Mouse (Mus musculus) intestine, embryonic 15.5 days (tissue): ENCODE measurements around the gene Tnfsfm13. TPM values are rescaled to one million over a fixed set of nuclear protein-coding genes. Genes with fewer than 3 reads are reported as not detected.
A peak's percentile ranks its signal among the peaks of the same experiment; 100 is the strongest.
"Not testable (repeated sequence)": the region's sequence is repeated elsewhere in the genome, so short reads cannot be mapped to it uniquely, and the experiment has no call there.

Experiments
- ATAC-seq: fragments of 200-750 bp; cut with Nextera tagmentation; 2 replicates; pipeline ENCODE4 v1.8.0; 2017; ENCODE audit warnings: moderate TSS enrichment, moderate library complexity
- H3K27ac ChIP-seq: fragments of 300-500 bp; sonication (generic); 2 replicates; pipeline ENCODE4 v1.5.1; 2015; ENCODE audit warnings: mild to moderate bottlenecking, inconsistent platforms
- H3K27me3 ChIP-seq: fragments of 300-500 bp; sonication (generic); replicated peaks from 2 replicates; pipeline ENCODE4 v1.6.1; 2015; ENCODE audit warnings: inconsistent platforms
- H3K36me3 ChIP-seq: fragments of 300-500 bp; sonication (generic); 2 replicates; pipeline ENCODE4 v1.6.1; 2015; ENCODE audit warnings: inconsistent platforms
- H3K4me1 ChIP-seq: fragments of 300-500 bp; sonication (generic); replicated peaks from 2 replicates; pipeline ENCODE4 v1.6.1; 2015; ENCODE audit warnings: inconsistent platforms
- H3K4me2 ChIP-seq: fragments of 300-500 bp; sonication (generic); replicated peaks from 2 replicates; pipeline ENCODE4 v1.6.1; 2015; ENCODE audit warnings: mild to moderate bottlenecking, inconsistent platforms
- H3K4me3 ChIP-seq: fragments of 300-500 bp; sonication (generic); replicated peaks from 2 replicates; pipeline ENCODE4 v1.5.1; 2015; ENCODE audit warnings: inconsistent platforms
- H3K9ac ChIP-seq: fragments of 300-500 bp; sonication (generic); 2 replicates; pipeline ENCODE4 v1.6.1; 2015; ENCODE audit warnings: inconsistent platforms
- H3K9me3 ChIP-seq: fragments of 300-500 bp; sonication (generic); 2 replicates; pipeline ENCODE4 v1.6.1; 2016; ENCODE audit warnings: inconsistent platforms
- WGBS: fragments of 180-500 bp; shearing (Covaris S2); methylation state at CpG from one replicate; pipeline ENCODE4 v1.1.7; 2015; 5-methylcytosine and 5-hydroxymethylcytosine counted together
- polyA plus RNA-seq: library from polyadenylated mRNA; unstranded; fragments of >200 nt; fragmentation: Nextera tagmentation; extraction: Ambion mirVana; gene quantifications from 2 replicates; pipeline ENCODE4 v1.2.1, GENCODE M21; 2015

Tnfsfm13 gene
- polyA plus RNA-seq, 1 experiment from 2014 or later: 2.6 TPM

- H3K4me3 ChIP-seq, H3K4me2 ChIP-seq, H3K27me3 ChIP-seq, H3K36me3 ChIP-seq, ATAC-seq, H3K4me1 ChIP-seq, H3K9ac ChIP-seq, H3K27ac ChIP-seq, H3K9me3 ChIP-seq: not testable (repeated sequence)
- whole genome bisulfite sequencing: 95% methylated on average over 10 of the region's 10 CpGs
These were observed 7.0 kb upstream of the Tnfsfm13 start for GRCm38 (mm10) chr11:69702886-69703285.

GRCm38 (mm10) chr11:69699595-69699994 lies 3.7 kb upstream of the Tnfsfm13 start:
- H3K27me3 ChIP-seq: no peaks in the 10 kb centered on the region
- peaks cover 11% of the 10 kb centered on the region for H3K4me1 ChIP-seq
- H3K27ac ChIP-seq: no peak overlapping the region
- H3K4me2 ChIP-seq: no peak overlapping the region
- no peak overlapping the region for H3K4me3 ChIP-seq
- no peaks in the 10 kb centered on the region for H3K9me3 ChIP-seq
- H3K9ac ChIP-seq: no peak overlapping the region
- WGBS: 16% methylated on average over 1 of the region's 1 CpGs
- ATAC-seq: no peak
- H3K36me3 ChIP-seq: no peaks in the 10 kb centered on the region

GRCm38 (mm10) chr11:69698574-69698973 lies 2.7 kb upstream of the Tnfsfm13 start:
- no peaks in the 10 kb centered on the region for H3K36me3 ChIP-seq
- H3K4me3 ChIP-seq: no peak overlapping the region
- no peaks in the 10 kb centered on the region for H3K9me3 ChIP-seq
- no peaks in the 10 kb centered on the region for H3K27me3 ChIP-seq
- H3K4me2 ChIP-seq: no peak overlapping the region
- H3K4me1 ChIP-seq: peaks cover 12% of the 10 kb centered on the region
- no peak overlapping the region for H3K9ac ChIP-seq
- no peak for ATAC-seq
- no peak overlapping the region for H3K27ac ChIP-seq
- 72% methylated on average over 5 of the region's 5 CpGs for WGBS

GRCm38 (mm10) chr11:69697396-69697795 lies 1.5 kb upstream of the Tnfsfm13 start:
- 91% methylated on average over 3 of the region's 3 CpGs for WGBS

GRCm38 (mm10) chr11:69695046-69695360 lies 895 bp downstream of the Tnfsfm13 start:
- peak overlapping the region; percentile 81 for H3K9ac ChIP-seq
- H3K4me2 ChIP-seq: peak overlapping the region; percentile 92
- no peaks in the 10 kb centered on the region for H3K36me3 ChIP-seq
- ATAC-seq: 0 out of 2 replicates have a peak, but pooled peaks have one; percentile 17
- peak overlapping the region; percentile 82; the same call in 1 of the 2 replicates for H3K27ac ChIP-seq
- H3K4me1 ChIP-seq: peaks cover 19% of the 10 kb centered on the region
- 20% methylated on average over 6 of the region's 6 CpGs for WGBS
- H3K4me3 ChIP-seq: peak overlapping the region; percentile 60
- no peaks in the 10 kb centered on the region for H3K27me3 ChIP-seq
- H3K9me3 ChIP-seq: no peaks in the 10 kb centered on the region

More at GRCm38 (mm10) chr11:69697396-69697795, 1.5 kb upstream of the Tnfsfm13 start:
- Histone ChIP-seq H3K36me3 (no peaks in the 10 kb centered on the region), H3K27ac (no peak overlapping the region), H3K9ac (no peak overlapping the region), H3K4me1 (peaks cover 19% of the 10 kb centered on the region), H3K4me2 (no peak overlapping the region), H3K27me3 (no peaks in the 10 kb centered on the region), H3K9me3 (no peaks in the 10 kb centered on the region), H3K4me3 (no peak overlapping the region)
- ATAC-seq: no peak

GRCm38 (mm10) chr11:69693421-69693965 lies 2.4 kb downstream of the Tnfsfm13 start:
- H3K4me1 ChIP-seq: peaks cover 17% of the 10 kb centered on the region
- no peak for ATAC-seq
- no peak overlapping the region for H3K4me2 ChIP-seq
- no peak overlapping the region for H3K4me3 ChIP-seq
- no peak overlapping the region for H3K27ac ChIP-seq
- WGBS: 55% methylated on average over 11 of the region's 11 CpGs
- no peak overlapping the region for H3K9ac ChIP-seq
- no peaks in the 10 kb centered on the region for H3K27me3 ChIP-seq
- H3K9me3 ChIP-seq: no peaks in the 10 kb centered on the region
- no peaks in the 10 kb centered on the region for H3K36me3 ChIP-seq

- no peak overlapping the region for H3K9ac ChIP-seq
- peak; percentile 65 for ATAC-seq
- H3K36me3 ChIP-seq: no peaks in the 10 kb centered on the region
- H3K27ac ChIP-seq: no peak overlapping the region
- no peak overlapping the region for H3K4me3 ChIP-seq
- H3K9me3 ChIP-seq: no peaks in the 10 kb centered on the region
- no peak overlapping the region for H3K4me2 ChIP-seq
- WGBS: 75% methylated on average over 6 of the region's 6 CpGs
- peaks cover 17% of the 10 kb centered on the region for H3K4me1 ChIP-seq
- no peaks in the 10 kb centered on the region for H3K27me3 ChIP-seq
These were observed 3.0 kb downstream of the Tnfsfm13 start for GRCm38 (mm10) chr11:69692863-69693262.

- peaks cover 17% of the 10 kb centered on the region for H3K4me1 ChIP-seq
- H3K4me2 ChIP-seq: no peak overlapping the region
- no peaks in the 10 kb centered on the region for H3K9me3 ChIP-seq
- no peak overlapping the region for H3K27ac ChIP-seq
- no peaks in the 10 kb centered on the region for H3K36me3 ChIP-seq
- ATAC-seq: no peak
- 73% methylated on average over 9 of the region's 9 CpGs for WGBS
- no peaks in the 10 kb centered on the region for H3K27me3 ChIP-seq
- no peak overlapping the region for H3K4me3 ChIP-seq
- no peak overlapping the region for H3K9ac ChIP-seq
These were observed 3.6 kb downstream of the Tnfsfm13 start for GRCm38 (mm10) chr11:69692196-69692811.

GRCm38 (mm10) chr11:69689891-69690290 lies 6.0 kb downstream of the Tnfsfm13 start:
- Histone ChIP-seq H3K4me2 (no peak overlapping the region), H3K4me3 (no peak overlapping the region), H3K27ac (no peak overlapping the region), H3K9me3 (no peaks in the 10 kb centered on the region), H3K9ac (0 out of 2 replicates have a peak overlapping the region, but pooled peaks have one; percentile 8), H3K27me3 (no peaks in the 10 kb centered on the region), H3K4me1 (peaks cover 26% of the 10 kb centered on the region), H3K36me3 (no peaks in the 10 kb centered on the region)
- ATAC-seq: no peak
- WGBS: 92% methylated on average over 1 of the region's 1 CpGs

- no peak overlapping the region for H3K4me3 ChIP-seq
- peak overlapping the region; percentile 32; the same call in 1 of the 2 replicates for H3K9ac ChIP-seq
- H3K27me3 ChIP-seq: no peaks in the 10 kb centered on the region
- peaks cover 21% of the 10 kb centered on the region for H3K4me1 ChIP-seq
- H3K4me2 ChIP-seq: no peak overlapping the region
- peak overlapping the region; percentile 51; the same call in 1 of the 2 replicates for H3K27ac ChIP-seq
- no peaks in the 10 kb centered on the region for H3K9me3 ChIP-seq
- ATAC-seq: no peak
- H3K36me3 ChIP-seq: no peaks in the 10 kb centered on the region
- 47% methylated on average over 5 of the region's 5 CpGs for WGBS
These were observed 8.8 kb downstream of the Tnfsfm13 start for GRCm38 (mm10) chr11:69687061-69687460.

GRCm38 (mm10) chr11:69686377-69686776 lies 9.5 kb downstream of the Tnfsfm13 start:
- peak overlapping the region; percentile 51; the same call in 1 of the 2 replicates for H3K27ac ChIP-seq
- peaks cover 21% of the 10 kb centered on the region for H3K4me1 ChIP-seq
- H3K4me3 ChIP-seq: no peak overlapping the region
- no peaks in the 10 kb centered on the region for H3K9me3 ChIP-seq
- H3K27me3 ChIP-seq: no peaks in the 10 kb centered on the region
- ATAC-seq: no peak
- H3K9ac ChIP-seq: peak overlapping the region; percentile 32; the same call in 1 of the 2 replicates
- 0 out of 2 replicates have a peak overlapping the region, but pooled peaks have one; percentile 19 for H3K4me2 ChIP-seq
- 13% methylated on average over 4 of the region's 4 CpGs for WGBS
- no peaks in the 10 kb centered on the region for H3K36me3 ChIP-seq

GRCm38 (mm10) chr11:69685526-69686148 lies 10.3 kb downstream of the Tnfsfm13 start, which contains the start of gene Tnfsf13:
Gene Tnfsf13, minus strand, starts transcription at chr11:69685784.
- no peak for ATAC-seq
- 0 out of 2 replicates have a peak within 1 kb of the TSS, but pooled peaks have one; percentile 19 for H3K4me2 ChIP-seq
- peaks cover 22% of the 10 kb centered on the region for H3K4me1 ChIP-seq
- H3K4me3 ChIP-seq: no peak within 1 kb of the TSS
- peak within 1 kb of the TSS; percentile 32; the same call in 1 of the 2 replicates for H3K9ac ChIP-seq
- 68% methylated on average over 10 of the region's 10 CpGs for WGBS
- H3K27ac ChIP-seq: peak within 1 kb of the TSS; percentile 51
- no peaks in the 10 kb centered on the region for H3K27me3 ChIP-seq
- no peaks in the 10 kb centered on the region for H3K9me3 ChIP-seq
- H3K36me3 ChIP-seq: no peaks in the 10 kb centered on the region
